Mouse (Mus musculus) adrenal gland, postnatal 10 days (tissue): ENCODE results near the gene Fgf16. TPM values are rescaled to one million over a fixed set of nuclear protein-coding genes. Genes with fewer than 3 reads are reported as not detected.
A peak's percentile ranks its signal among the peaks of the same experiment; 100 is the strongest.

Source experiments
- DNase-seq: peaks from one replicate; pipeline ENCODE4 v3.0.0; 2021; ENCODE audit warnings: mixed read lengths
- long read RNA-seq, 2 experiments: library from polyadenylated mRNA; stranded (forward); transcript quantifications; one replicate each; pipeline ENCODE4 v2.0.0; 2021
- total RNA-seq, 2 experiments: library from RNA; stranded (reverse); gene quantifications; 2 replicates each; pipeline ENCODE4 v1.2.3; 2021

The Fgf16 gene
- 1 to 10 TPM in 1 of 2 experiments, under 1 TPM in 1; 0.90 to 1.9 TPM for total RNA-seq
- long read RNA-seq, experiment 1, partial matches to known transcripts, result 0 of 1 reads
- long read RNA-seq, experiment 1, other reads (novel, unspliced or antisense), result 0 of 1 reads
- long read RNA-seq, experiment 2, result 0 reads

- DNase-seq, result peak; percentile 18
Measured at GRCm38 (mm10) chrX:105764162-105765004, at the start of gene Fgf16. Gene Fgf16 (plus strand): TSS chrX:105764279.

- DNase-seq, result no peak
Measured at GRCm38 (mm10) chrX:105714740-105715139, 49.3 kb upstream of the Fgf16 start.

GRCm38 (mm10) chrX:105715789-105716321 is 48.2 kb upstream of the Fgf16 start:
- DNase-seq, result no peak

DNA sequence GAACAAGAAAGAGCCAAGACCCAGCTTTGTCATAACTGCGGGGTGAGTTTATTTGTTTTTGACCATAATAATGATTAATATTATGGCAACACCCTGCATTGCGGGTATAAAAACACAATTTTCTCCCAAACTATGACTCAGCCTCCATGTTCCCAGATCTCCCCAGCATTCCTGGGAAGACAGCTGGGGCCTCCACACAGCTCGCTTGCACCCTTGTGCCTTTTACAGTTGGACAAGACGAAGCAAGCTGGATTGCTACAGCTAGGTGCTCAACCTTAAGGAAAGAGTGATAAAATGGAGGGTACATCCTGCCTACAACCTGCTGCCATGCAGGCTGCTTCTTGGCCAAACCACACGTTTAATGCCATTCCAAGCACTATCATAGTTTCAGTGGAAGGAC is 45.7 kb upstream of the Fgf16 start:
- DNase-seq, result no peak

GRCm38 (mm10) chrX:105718943-105719342 is 45.1 kb upstream of the Fgf16 start:
- DNase-seq, result no peak

DNA sequence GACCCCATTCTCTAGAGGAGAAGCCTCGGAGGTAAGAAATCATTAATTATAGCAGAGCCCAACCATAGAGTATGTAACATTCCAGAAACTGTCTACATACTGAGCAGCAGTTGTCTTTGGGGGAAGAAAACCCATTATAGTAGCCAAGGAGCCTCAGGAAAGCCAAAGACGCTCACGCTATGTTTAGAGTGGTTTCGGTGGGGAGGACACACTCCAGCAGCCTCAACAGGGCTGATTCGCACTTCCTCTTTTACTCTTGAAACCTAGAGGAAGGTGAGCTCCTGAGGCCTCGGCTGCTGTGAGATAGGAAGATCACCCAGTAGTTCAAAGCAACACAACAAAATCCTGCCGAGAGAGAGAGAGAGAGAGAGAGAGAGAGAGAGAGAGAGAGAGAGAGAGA is 39.9 kb upstream of the Fgf16 start:
- no peak for DNase-seq

GRCm38 (mm10) chrX:105762847-105763527 is 1.1 kb upstream of the Fgf16 start:
- peak; percentile 20 for DNase-seq

- peak; percentile 14 for DNase-seq
Measured at GRCm38 (mm10) chrX:105763612-105764011, 467 bp upstream of the Fgf16 start.

DNA sequence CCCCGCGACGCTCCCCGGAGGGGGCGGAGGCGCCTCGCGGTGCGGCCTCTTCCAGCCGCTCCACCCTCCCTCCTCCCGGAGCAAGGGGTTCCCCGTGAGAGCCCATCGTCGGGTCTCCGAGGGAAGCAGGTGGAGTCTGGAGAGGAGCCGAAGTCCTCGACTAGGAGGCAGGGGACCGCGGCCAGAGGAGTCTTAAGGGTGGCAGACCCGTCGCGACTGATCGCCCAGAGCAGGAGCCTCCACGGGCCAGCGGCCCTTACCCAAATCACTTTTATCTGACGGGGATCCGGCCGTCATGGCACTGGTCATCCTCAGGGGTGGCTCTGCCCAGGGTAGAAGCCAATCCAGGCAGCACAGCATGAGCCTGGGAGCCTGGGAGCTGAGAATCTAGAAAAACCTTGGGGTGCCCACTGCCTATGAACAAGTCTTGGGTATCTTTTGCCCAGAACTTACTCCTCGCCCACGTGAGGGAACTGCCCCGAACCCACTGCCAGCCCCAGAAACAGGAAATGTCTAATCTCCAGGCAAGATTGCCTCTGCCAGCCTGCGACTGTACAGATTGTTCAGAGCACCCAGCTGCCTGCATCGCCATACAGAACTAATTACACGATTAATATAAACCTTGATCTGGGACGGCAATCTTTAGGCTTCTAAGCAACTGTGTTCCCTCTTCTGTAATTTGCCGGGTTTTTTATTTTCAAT is 1.1 kb downstream of the Fgf16 start:
- DNase-seq, result peak; percentile 3

- no peak for DNase-seq
Measured at GRCm38 (mm10) chrX:105766013-105766412, 1.9 kb downstream of the Fgf16 start.

DNA sequence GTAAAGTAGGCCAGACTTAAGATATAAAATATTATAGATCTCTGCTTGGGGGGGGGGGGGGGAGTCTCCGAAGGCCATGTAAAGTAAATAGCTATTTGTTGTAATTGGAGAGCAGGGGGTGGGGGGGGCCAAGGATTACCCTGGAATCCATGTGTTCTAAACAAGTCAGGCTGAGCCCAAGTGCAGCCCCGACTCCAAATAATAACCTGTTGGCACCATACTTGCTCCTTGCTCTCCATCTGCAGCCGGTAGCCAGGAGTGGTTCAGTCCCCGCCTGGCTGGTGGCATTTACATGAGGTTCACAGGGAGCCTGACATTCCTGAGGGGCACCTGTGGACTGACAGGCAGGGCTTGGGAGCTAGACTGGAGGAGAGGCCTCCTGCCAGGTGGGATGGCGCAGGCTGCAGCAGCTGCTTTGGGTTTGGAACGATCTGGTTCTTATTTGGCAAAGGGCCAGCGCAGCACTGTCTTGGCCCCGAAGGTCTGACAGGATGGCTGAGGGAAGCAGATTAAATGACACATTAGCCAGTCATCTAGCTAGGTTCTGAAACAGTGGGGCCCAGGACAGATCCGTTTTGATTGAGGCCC is 3.2 kb downstream of the Fgf16 start:
- peak; percentile 9 for DNase-seq

DNA sequence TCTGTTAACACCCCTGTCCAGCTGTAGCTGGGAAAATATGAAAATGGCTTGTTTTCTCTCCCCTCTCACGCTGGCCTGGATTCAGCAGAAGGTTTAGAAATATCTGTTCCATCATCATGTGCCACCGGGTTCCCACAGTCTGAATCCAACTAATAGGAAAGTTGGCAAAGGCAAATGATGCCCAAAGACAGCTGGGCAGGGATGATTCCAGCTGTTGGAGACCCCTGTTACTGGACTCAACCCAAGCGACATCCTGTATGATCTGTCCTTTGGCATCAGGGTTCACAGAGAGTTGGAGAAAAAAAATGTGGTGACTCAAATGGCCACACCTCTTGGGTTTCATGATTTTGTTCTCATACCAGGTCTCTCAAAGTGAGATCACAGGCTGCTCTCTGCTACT is 3.9 kb downstream of the Fgf16 start:
- no peak for DNase-seq

DNA sequence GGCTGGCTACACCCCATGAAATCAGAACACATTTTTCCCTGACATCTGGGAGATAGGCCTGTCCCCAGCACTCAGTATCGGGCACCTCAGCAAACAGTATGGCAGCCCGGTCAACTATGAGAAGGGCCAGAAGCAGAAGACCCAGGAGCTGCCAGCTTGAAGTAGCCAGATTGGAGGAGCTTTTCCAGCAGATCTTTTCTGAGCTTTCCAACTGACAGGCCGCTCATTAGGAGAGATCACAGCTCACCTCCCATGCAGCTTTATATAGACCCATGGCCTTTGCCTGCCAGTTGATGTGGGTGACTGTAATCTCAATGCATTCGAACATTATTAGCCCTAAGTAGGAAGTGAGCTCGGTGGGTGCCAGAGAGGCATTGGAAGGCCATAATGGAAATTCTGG is 9.2 kb downstream of the Fgf16 start:
- DNase-seq, result no peak

DNA sequence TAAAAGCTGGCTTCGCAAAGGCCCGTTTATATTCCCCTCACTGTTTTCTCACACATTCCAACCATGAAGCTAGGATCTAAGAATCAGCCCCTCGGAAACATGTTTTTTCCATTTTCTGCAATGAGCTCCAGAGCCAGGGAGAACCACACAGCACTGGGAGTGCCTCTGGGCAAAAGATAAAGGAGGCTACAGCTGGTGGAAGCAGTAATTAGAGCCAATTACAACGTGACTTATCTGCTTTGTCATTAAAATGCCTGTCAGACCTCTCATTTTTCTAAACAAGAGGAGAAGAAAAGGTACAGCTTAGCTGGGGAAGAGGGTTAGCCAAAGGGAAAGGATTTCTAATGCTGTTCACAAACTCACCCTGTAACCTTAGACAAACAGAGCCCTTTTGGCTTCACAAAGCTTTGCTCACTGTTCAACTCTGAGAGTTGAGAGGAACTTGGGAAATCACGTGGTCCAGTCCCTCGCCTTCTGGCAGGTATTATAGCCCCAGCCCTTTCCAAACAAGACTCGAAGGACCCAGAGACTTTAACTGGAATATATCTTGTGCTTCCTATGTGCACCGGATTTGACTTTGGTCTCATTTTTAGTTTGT is 30.8 kb downstream of the Fgf16 start:
- DNase-seq, result peak; percentile 9

DNA sequence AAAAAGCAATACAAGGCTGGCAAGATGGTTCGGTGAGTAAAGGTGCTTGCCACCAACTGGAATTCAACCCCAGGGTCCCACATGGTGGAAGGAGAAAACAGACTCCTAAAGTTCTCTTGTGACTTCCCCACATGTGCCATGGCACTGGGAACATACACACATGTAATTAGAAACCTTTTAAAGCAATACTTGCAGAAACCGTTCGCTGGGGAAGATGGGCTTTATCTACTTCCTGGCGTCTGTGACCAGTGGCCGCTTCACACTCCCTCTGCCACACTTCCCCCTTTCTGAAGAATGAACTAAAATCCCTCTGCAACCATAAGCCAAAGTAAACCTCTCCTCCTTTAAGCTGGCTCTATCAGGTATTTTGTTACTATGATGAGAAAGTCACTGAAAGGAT is 60.4 kb downstream of the Fgf16 start:
- no peak for DNase-seq

Other genes with a start within 250 kb of the Fgf16 start
- gene Atrx, start 165.1 kb downstream of the Fgf16 start, total RNA-seq, result 100 to 1,000 TPM in 1 of 2 experiments, 10 to 100 TPM in 1; 80.8 to 129 TPM
- 10 to 100 TPM; 55.0 to 59.2 TPM for gene Magt1, start 247.6 kb downstream of the Fgf16 start, total RNA-seq